Mouse (Mus musculus): ENCODE data around the gene Megf9.

DNA sequence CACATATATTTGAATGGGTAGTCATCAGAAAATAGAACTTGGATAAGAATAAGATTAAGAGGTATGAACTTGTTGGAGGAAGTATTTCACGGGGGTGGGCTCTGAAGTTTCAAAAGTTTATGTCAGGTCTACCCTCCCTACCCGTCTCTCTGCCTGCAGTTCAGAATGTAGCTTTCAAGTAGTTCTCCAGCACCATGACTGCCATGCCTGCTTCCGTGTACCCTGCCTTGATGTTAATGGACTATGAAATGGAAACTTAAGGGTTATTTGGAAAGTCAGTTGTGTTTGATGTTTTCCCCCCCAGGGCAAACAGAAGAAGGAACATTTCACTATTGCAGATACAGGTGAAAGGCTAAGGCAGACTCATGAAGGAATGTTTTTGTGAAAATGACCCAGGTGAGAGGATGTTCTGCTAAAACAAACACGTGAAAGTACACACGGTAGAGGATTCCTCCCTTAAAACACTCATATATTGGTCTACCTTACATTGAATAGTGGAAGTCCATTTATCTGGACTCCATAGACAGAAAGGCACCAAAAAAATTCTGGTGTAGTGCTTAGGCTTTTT is 18.5 kb upstream of the Megf9 start:
- no peak for TF ChIP-seq CTCF (IDR thresholded peaks at IDR 0.05)
- no peak for TF ChIP-seq EP300 (IDR thresholded peaks at IDR 0.05)

All from lung, postnatal 0 days (tissue).